Mouse (Mus musculus): Measurements from ENCODE around the gene Prima1.

Gene Prima1

GRCm38 (mm10) chr12:103189771-103190170, 52.2 kb downstream of the Prima1 start:
- no peak for TF ChIP-seq CTCF (conservative IDR thresholded peaks at IDR 0.05; ENCODE audit: low read length)
- TF ChIP-seq POU5F1 (IDR thresholded peaks at IDR 0.05; ENCODE audit: borderline replicate concordance, low read length) = no peak
- no peak for TF ChIP-seq NANOG (IDR thresholded peaks at IDR 0.05; ENCODE audit: borderline replicate concordance, low read length)
- Histone ChIP-seq H3K4me3 (replicated peaks; ENCODE audit: low read length) (no peak overlapping the region), H3K27me3 (ENCODE audit: insufficient read depth, low read length) (0 out of 2 replicates have a peak, but pooled peaks cover 8% of the 10 kb centered on the region), H3K9me3 (ENCODE audit: low read length) (peaks cover 19% of the 10 kb centered on the region), H3K36me3 (ENCODE audit: insufficient read depth, low read length) (no peaks in the 10 kb centered on the region), H3K4me1 (replicated peaks; ENCODE audit: low read depth, low read length) (no peaks in the 10 kb centered on the region)

GRCm38 (mm10) chr12:103188223-103188622, 53.7 kb downstream of the Prima1 start:
- Histone ChIP-seq H3K9me3 (ENCODE audit: low read length) (peaks cover 18% of the 10 kb centered on the region), H3K36me3 (ENCODE audit: insufficient read depth, low read length) (no peaks in the 10 kb centered on the region), H3K4me3 (replicated peaks; ENCODE audit: low read length) (no peak overlapping the region), H3K4me1 (replicated peaks; ENCODE audit: low read depth, low read length) (peaks cover 3% of the 10 kb centered on the region), H3K27me3 (ENCODE audit: insufficient read depth, low read length) (0 out of 2 replicates have a peak, but pooled peaks cover 8% of the 10 kb centered on the region)
- TF ChIP-seq CTCF (conservative IDR thresholded peaks at IDR 0.05; ENCODE audit: low read length) (no peak), NANOG (IDR thresholded peaks at IDR 0.05; ENCODE audit: borderline replicate concordance, low read length) (no peak), POU5F1 (IDR thresholded peaks at IDR 0.05; ENCODE audit: borderline replicate concordance, low read length) (no peak)

- no peak for TF ChIP-seq CTCF (conservative IDR thresholded peaks at IDR 0.05; ENCODE audit: low read length)
- TF ChIP-seq POU5F1 (IDR thresholded peaks at IDR 0.05; ENCODE audit: borderline replicate concordance, low read length) = no peak
- no peak for TF ChIP-seq NANOG (IDR thresholded peaks at IDR 0.05; ENCODE audit: borderline replicate concordance, low read length)
- Histone ChIP-seq H3K4me3 (replicated peaks; ENCODE audit: low read length) (no peak overlapping the region), H3K4me1 (replicated peaks; ENCODE audit: low read depth, low read length) (peaks cover 10% of the 10 kb centered on the region), H3K36me3 (ENCODE audit: insufficient read depth, low read length) (no peaks in the 10 kb centered on the region), H3K27me3 (ENCODE audit: insufficient read depth, low read length) (peaks cover 11% of the 10 kb centered on the region; the same call in 1 of the 2 replicates), H3K9me3 (ENCODE audit: low read length) (peaks cover 6% of the 10 kb centered on the region; the same call in 1 of the 2 replicates)
Observed at GRCm38 (mm10) chr12:103187020-103187419, 54.9 kb downstream of the Prima1 start.

GRCm38 (mm10) chr12:103183057-103183456, 58.9 kb downstream of the Prima1 start:
- H3K9me3 ChIP-seq (ENCODE audit: low read length) = no peaks in the 10 kb centered on the region
- H3K4me3 ChIP-seq (replicated peaks; ENCODE audit: low read length) = no peak overlapping the region
- peaks cover 10% of the 10 kb centered on the region for H3K4me1 ChIP-seq (replicated peaks; ENCODE audit: low read depth, low read length)
- no peaks in the 10 kb centered on the region for H3K36me3 ChIP-seq (ENCODE audit: insufficient read depth, low read length)
- TF ChIP-seq POU5F1 (IDR thresholded peaks at IDR 0.05; ENCODE audit: borderline replicate concordance, low read length) (no peak), CTCF (conservative IDR thresholded peaks at IDR 0.05; ENCODE audit: low read length) (no peak), NANOG (IDR thresholded peaks at IDR 0.05; ENCODE audit: borderline replicate concordance, low read length) (no peak)
- peaks cover 13% of the 10 kb centered on the region for H3K27me3 ChIP-seq (ENCODE audit: insufficient read depth, low read length)

GRCm38 (mm10) chr12:103168892-103169291, 73.1 kb downstream of the Prima1 start:
- H3K27me3 ChIP-seq (ENCODE audit: insufficient read depth, low read length) = peaks cover 29% of the 10 kb centered on the region
- TF ChIP-seq CTCF (conservative IDR thresholded peaks at IDR 0.05; ENCODE audit: low read length) (no peak), NANOG (IDR thresholded peaks at IDR 0.05; ENCODE audit: borderline replicate concordance, low read length) (no peak), POU5F1 (IDR thresholded peaks at IDR 0.05; ENCODE audit: borderline replicate concordance, low read length) (no peak)
- no peak overlapping the region for H3K4me3 ChIP-seq (replicated peaks; ENCODE audit: low read length)
- H3K4me1 ChIP-seq (replicated peaks; ENCODE audit: low read depth, low read length) = peaks cover 14% of the 10 kb centered on the region
- H3K9me3 ChIP-seq (ENCODE audit: low read length) = peaks cover 9% of the 10 kb centered on the region; the same call in 1 of the 2 replicates
- no peaks in the 10 kb centered on the region for H3K36me3 ChIP-seq (ENCODE audit: insufficient read depth, low read length)

- H3K36me3 ChIP-seq (ENCODE audit: insufficient read depth, low read length) = no peaks in the 10 kb centered on the region
- peaks cover 21% of the 10 kb centered on the region for H3K27me3 ChIP-seq (ENCODE audit: insufficient read depth, low read length)
- H3K4me1 ChIP-seq (replicated peaks; ENCODE audit: low read depth, low read length) = peaks cover 11% of the 10 kb centered on the region
- no peak overlapping the region for H3K4me3 ChIP-seq (replicated peaks; ENCODE audit: low read length)
- H3K9me3 ChIP-seq (ENCODE audit: low read length) = no peaks in the 10 kb centered on the region
- TF ChIP-seq CTCF (conservative IDR thresholded peaks at IDR 0.05; ENCODE audit: low read length) (no peak), NANOG (IDR thresholded peaks at IDR 0.05; ENCODE audit: borderline replicate concordance, low read length) (no peak), POU5F1 (IDR thresholded peaks at IDR 0.05; ENCODE audit: borderline replicate concordance, low read length) (no peak)
Observed at GRCm38 (mm10) chr12:103164101-103165030, 77.6 kb downstream of the Prima1 start.

- TF ChIP-seq POU5F1 (IDR thresholded peaks at IDR 0.05; ENCODE audit: borderline replicate concordance, low read length) (no peak), CTCF (conservative IDR thresholded peaks at IDR 0.05; ENCODE audit: low read length) (no peak)
- Histone ChIP-seq H3K27me3 (ENCODE audit: insufficient read depth, low read length) (peaks cover 16% of the 10 kb centered on the region), H3K9me3 (ENCODE audit: low read length) (no peaks in the 10 kb centered on the region), H3K4me3 (replicated peaks; ENCODE audit: low read length) (no peak overlapping the region), H3K4me1 (replicated peaks; ENCODE audit: low read depth, low read length) (peaks cover 3% of the 10 kb centered on the region; the same call in 1 of the 2 replicates), H3K36me3 (ENCODE audit: insufficient read depth, low read length) (no peaks in the 10 kb centered on the region)
Observed at GRCm38 (mm10) chr12:103163596-103163995, 78.4 kb downstream of the Prima1 start.

- no peaks in the 10 kb centered on the region for H3K9me3 ChIP-seq (ENCODE audit: low read length)
- TF ChIP-seq POU5F1 (IDR thresholded peaks at IDR 0.05; ENCODE audit: borderline replicate concordance, low read length) (no peak), NANOG (IDR thresholded peaks at IDR 0.05; ENCODE audit: borderline replicate concordance, low read length) (no peak), CTCF (conservative IDR thresholded peaks at IDR 0.05; ENCODE audit: low read length) (no peak)
- no peak overlapping the region for H3K4me3 ChIP-seq (replicated peaks; ENCODE audit: low read length)
- no peaks in the 10 kb centered on the region for H3K36me3 ChIP-seq (ENCODE audit: insufficient read depth, low read length)
- H3K4me1 ChIP-seq (replicated peaks; ENCODE audit: low read depth, low read length) = no peaks in the 10 kb centered on the region; the same call in 1 of the 2 replicates
- peaks cover 15% of the 10 kb centered on the region for H3K27me3 ChIP-seq (ENCODE audit: insufficient read depth, low read length)
Observed at GRCm38 (mm10) chr12:103160721-103161120, 81.2 kb downstream of the Prima1 start.
